Comparison of ENCODE assay signal across 1 mouse cellular context in the genomic region with DNA sequence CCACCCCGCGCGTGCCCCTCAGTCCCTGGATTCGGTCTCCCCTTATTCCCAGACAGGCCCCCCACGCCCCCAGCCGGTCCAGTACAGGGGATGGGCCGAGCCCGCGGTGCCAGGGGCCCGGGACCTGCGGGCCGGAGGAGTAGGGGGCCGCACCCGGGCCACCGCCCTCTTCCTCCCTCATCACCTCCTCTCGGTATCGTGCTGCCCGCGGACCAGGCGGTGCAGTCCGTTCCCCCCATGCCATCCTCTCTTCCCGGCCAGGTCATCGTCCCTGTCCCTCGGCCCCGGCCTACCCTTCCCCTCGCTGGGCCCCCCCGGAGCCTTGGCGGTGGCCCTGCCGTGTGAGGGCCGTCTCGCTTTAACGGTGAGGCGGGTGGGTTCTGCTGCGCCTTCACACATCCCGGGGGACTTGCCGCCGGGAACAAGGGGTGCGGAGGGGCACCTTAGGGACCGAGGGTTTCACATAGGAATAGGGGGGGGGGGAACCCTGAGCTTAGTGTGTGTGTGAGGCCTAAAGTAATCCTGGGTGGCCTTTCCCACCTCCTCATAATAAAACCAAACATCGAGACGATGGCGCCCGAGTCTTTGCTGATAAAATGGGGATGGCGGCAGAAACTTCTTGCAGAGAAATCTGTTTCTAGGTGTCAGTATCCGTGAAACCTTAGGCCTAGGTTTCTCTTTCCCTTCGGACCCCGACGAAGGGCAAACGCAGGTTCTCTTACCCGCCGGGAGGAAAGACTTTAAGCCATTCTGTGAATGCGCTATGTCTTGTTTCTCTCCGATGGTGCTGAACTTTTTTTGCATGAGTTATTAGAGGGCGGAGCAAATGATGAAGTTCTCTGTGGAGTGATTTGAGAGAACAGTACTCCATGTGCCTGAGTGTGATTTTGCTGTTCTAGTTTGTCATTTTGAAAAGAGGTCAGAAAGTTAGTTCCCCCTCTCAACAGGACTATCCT.
TF ChIP-seq lines count a peak whose summit lies in the region.

No protein-coding gene starts in this region.

TF ChIP-seq in CH12.LX, 34 proteins besides CTCF, POLR2A, EP300 and RAD21 (continued from another document):
- peak; percentile 84; the same call in 1 of the 2 replicates for TF ChIP-seq CHD1 (IDR thresholded peaks at IDR 0.05; ENCODE audit: low read depth, low read length)
